Mouse (Mus musculus) olfactory bulb, adult 2 months (tissue): Measurements from ENCODE around the gene Dpf1.

Experiments
- CTCF ChIP-seq: fragments of 200-500 bp; IDR thresholded peaks from 2 replicates; pipeline ENCODE4 v1.5.1; 2012; ENCODE audit warnings: low read depth, mild to moderate bottlenecking, low read length, moderate library complexity; ENCODE audit not compliant: insufficient read depth
- POLR2A ChIP-seq: fragments of 200-500 bp; IDR thresholded peaks from 2 replicates; pipeline ENCODE4 v1.6.1; 2012; ENCODE audit warnings: mild to moderate bottlenecking, low read depth, low read length, moderate library complexity; ENCODE audit not compliant: insufficient read depth

DNA sequence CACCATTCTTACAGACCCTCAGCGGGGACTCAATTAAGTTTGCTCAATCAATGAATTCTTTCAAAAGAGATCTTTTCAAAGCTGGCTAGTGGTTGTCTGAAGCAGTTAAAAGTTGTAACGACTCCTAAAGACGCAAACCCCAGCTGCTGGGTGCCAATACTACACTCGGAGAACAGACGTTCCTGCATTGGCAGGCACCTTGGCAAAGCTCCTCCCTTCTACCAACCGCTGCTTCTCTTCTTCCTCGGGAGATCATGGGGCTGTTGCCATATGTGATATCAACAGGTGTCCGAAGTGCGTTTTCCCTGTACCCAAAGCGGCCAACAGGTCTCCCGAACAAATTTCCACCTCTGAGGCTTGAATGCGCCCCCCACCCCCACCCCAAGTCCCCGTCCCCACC is 22.9 kb upstream of the Dpf1 start:
- TF ChIP-seq POLR2A: no peak
- no peak for TF ChIP-seq CTCF
